Mouse (Mus musculus) forebrain, postnatal 0 days (tissue): ENCODE data around the gene Osbpl10. TPM values are rescaled to one million over a fixed set of nuclear protein-coding genes. Genes with fewer than 3 reads are reported as not detected.
"Not testable (repeated sequence)": the region's sequence is repeated elsewhere in the genome, so short reads cannot be mapped to it uniquely, and the experiment has no call there.

Experiments used
- ATAC-seq: fragments of 200-750 bp; cut with Nextera tagmentation; 2 replicates; pipeline ENCODE4 v1.8.0; 2017; ENCODE audit warnings: mild to moderate bottlenecking, moderate library complexity
- DNase-seq: peaks from one replicate; pipeline ENCODE4 v3.0.0-alpha.2; 2015
- H3K27ac ChIP-seq: fragments of 300-500 bp; sonication (generic); 2 replicates; pipeline ENCODE4 v1.5.1; 2014; ENCODE audit warnings: low read depth, mild to moderate bottlenecking, antibody characterized with exemption, low read length, moderate library complexity, mixed read lengths
- H3K27me3 ChIP-seq: fragments of 300-500 bp; sonication (generic); 2 replicates; pipeline ENCODE4 v1.6.1; 2014; ENCODE audit warnings: mild to moderate bottlenecking, low read length, mixed read lengths; ENCODE audit not compliant: insufficient read depth
- H3K36me3 ChIP-seq: fragments of 300-500 bp; sonication (generic); 2 replicates; pipeline ENCODE4 v1.6.1; 2014; ENCODE audit warnings: mild to moderate bottlenecking, moderate library complexity; ENCODE audit not compliant: insufficient read depth
- H3K4me1 ChIP-seq: fragments of 300-500 bp; sonication (generic); 2 replicates; pipeline ENCODE4 v1.6.1; 2014; ENCODE audit warnings: antibody characterized with exemption; ENCODE audit not compliant: insufficient read depth
- H3K4me2 ChIP-seq: fragments of 300-500 bp; sonication (generic); 2 replicates; pipeline ENCODE4 v1.6.1; 2014; ENCODE audit warnings: low read depth, mild to moderate bottlenecking, moderate library complexity
- H3K4me3 ChIP-seq: fragments of 300-500 bp; sonication (generic); 2 replicates; pipeline ENCODE4 v1.5.1; 2014; ENCODE audit warnings: low read depth, low read length, mixed read lengths
- H3K9ac ChIP-seq: fragments of 300-500 bp; sonication (generic); 2 replicates; pipeline ENCODE4 v1.6.1; 2014; ENCODE audit warnings: mild to moderate bottlenecking
- H3K9me3 ChIP-seq: fragments of 300-500 bp; sonication (generic); 2 replicates; pipeline ENCODE4 v1.6.1; 2016; ENCODE audit warnings: low read length
- CTCF ChIP-seq: sonication (generic); IDR thresholded peaks from 2 replicates; pipeline ENCODE4 v1.5.1; 2016; ENCODE audit warnings: antibody characterized with exemption, control low read depth, low read depth
- WGBS: fragments of 180-500 bp; shearing (Covaris S2); extraction: QIAGEN DNeasy Blood & Tissue Kit; methylation state at CpG from one replicate; pipeline ENCODE4 v1.1.7; 2014; 5-methylcytosine and 5-hydroxymethylcytosine counted together
- polyA plus RNA-seq: library from polyadenylated mRNA; unstranded; fragments of >200 nt; fragmentation: Nextera tagmentation; extraction: Ambion mirVana; gene quantifications from 2 replicates; pipeline ENCODE4 v1.2.1, GENCODE M21; 2015
- total RNA-seq: library from RNA; depleted of rRNA; stranded (reverse); fragments of >200 nt; gene quantifications from 2 replicates; pipeline ENCODE4 v1.2.3, GENCODE M21; 2014; rRNA removed

Gene Osbpl10
- total and polyA plus RNA-seq, 2 experiments from 2014 or later = 3.0 to 22.4 TPM

DNA sequence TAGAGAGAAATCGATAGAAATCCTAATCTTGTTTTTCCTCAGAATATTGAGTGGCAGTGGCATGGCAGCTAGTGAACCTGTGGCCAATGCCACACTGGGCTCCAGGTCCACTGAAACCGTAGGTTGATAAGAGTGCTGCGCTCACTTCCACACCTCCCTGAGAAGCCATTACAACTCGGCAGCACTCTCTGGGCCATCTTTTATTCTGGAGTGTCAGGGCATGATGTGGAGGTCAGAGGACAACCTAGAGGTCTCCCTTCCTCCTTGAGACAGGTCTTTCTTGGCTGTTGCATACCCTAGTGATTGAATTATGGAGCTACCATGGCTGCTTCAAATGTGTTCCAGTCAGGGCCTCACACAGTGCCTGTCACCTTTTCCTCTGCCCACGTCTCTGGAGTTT, 283.5 kb downstream of the Osbpl10 start:
- no peak for TF ChIP-seq CTCF
- WGBS = 84% methylated on average over 5 of the region's 5 CpGs
- no peak overlapping the region for H3K27ac ChIP-seq
- H3K4me1 ChIP-seq = no peaks in the 10 kb centered on the region
- H3K4me2 ChIP-seq = no peak overlapping the region
- H3K36me3 ChIP-seq = peaks cover 8% of the 10 kb centered on the region
- H3K9ac ChIP-seq = no peak overlapping the region
- no peaks in the 10 kb centered on the region for H3K27me3 ChIP-seq
- ATAC-seq = no peak
- no peaks in the 10 kb centered on the region for H3K9me3 ChIP-seq
- H3K4me3 ChIP-seq = no peak overlapping the region
- DNase-seq = no peak

DNA sequence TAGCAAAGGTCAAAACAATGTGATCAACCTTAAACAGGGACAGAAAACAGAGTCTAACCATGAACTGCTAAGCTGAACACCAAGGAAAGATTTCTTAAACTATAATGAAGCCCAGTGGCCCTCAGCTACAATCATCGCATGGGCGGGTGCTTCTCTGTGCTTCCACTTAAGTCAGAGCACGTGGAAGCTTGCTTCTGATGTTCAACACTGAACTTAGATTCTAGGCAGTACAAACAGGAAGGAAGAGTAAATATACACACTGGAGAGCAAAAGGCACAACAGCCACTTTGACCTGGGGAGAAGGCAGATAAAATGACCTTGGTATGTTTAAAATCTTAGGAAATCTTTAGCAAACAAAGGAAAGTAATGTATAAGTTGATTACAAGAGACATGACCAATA, 293.2 kb downstream of the Osbpl10 start:
- Histone ChIP-seq H3K4me2 (no peak overlapping the region), H3K36me3 (peaks cover 20% of the 10 kb centered on the region), H3K4me3 (no peak overlapping the region), H3K9me3 (no peaks in the 10 kb centered on the region), H3K27ac (no peak overlapping the region), H3K4me1 (no peaks in the 10 kb centered on the region), H3K9ac (no peak overlapping the region), H3K27me3 (no peaks in the 10 kb centered on the region)
- ATAC-seq (no peak), DNase-seq (no peak)
- no peak for TF ChIP-seq CTCF
- WGBS = 88% methylated on average over 3 of the region's 3 CpGs

DNA sequence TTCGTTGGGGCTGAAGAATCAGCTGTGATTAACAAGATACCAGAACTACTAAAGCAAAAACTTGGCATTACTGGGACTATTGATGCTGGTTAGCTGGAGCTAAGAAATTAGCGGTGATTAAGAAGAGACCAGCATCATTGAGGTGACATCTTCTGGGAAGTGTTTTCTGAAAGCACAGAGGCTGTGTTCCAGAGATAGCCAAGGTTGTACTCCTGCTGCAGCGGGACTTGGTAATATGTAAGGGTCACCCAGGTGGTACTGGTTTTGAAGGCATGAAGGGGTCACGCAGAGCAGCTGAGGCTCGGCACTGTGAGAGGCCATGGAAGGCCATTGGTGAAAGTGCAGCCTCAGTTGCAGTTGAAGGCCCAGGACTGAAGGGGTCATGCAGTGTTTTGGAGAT, 294.1 kb downstream of the Osbpl10 start:
- not testable (repeated sequence) for H3K9ac ChIP-seq, H3K27me3 ChIP-seq, H3K4me2 ChIP-seq, H3K9me3 ChIP-seq, DNase-seq, H3K4me3 ChIP-seq, ATAC-seq, H3K4me1 ChIP-seq, H3K27ac ChIP-seq
- H3K36me3 ChIP-seq = peaks cover 23% of the 10 kb centered on the region
- WGBS = 98% methylated on average over 2 of the region's 5 CpGs

DNA sequence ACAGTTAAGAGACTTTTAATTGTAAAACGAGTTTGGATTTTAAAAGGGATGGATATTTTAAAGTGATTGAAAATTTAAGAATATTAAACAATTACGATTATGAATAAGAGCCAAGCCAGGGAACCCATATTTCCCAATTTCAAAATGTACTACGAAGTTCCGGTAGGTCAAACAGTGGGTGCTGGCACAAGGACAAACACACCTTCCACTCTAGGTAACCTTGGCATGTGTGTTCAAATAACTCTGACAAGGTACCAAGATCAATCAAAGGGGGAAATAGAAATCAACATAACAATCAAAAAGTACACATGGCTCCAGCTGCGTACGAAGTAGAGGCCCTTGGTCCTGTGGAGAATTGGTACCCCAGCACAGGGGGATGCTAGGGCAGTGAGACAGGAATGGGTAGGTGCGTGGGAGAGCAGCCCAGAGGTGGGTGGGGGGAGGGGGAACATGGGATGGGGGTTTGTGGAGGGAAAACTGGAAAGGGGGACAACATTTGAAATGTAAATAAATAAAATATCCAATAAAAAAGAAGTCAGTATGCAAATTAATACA, 294.8 kb downstream of the Osbpl10 start:
- TF ChIP-seq CTCF = no peak
- DNase-seq (no peak), ATAC-seq (no peak)
- Histone ChIP-seq H3K27me3 (no peaks in the 10 kb centered on the region), H3K4me2 (no peak overlapping the region), H3K4me1 (no peaks in the 10 kb centered on the region), H3K9me3 (no peaks in the 10 kb centered on the region), H3K36me3 (peaks cover 26% of the 10 kb centered on the region), H3K4me3 (no peak overlapping the region), H3K27ac (no peak overlapping the region), H3K9ac (no peak overlapping the region)
- 97% methylated on average over 7 of the region's 7 CpGs for WGBS

DNA sequence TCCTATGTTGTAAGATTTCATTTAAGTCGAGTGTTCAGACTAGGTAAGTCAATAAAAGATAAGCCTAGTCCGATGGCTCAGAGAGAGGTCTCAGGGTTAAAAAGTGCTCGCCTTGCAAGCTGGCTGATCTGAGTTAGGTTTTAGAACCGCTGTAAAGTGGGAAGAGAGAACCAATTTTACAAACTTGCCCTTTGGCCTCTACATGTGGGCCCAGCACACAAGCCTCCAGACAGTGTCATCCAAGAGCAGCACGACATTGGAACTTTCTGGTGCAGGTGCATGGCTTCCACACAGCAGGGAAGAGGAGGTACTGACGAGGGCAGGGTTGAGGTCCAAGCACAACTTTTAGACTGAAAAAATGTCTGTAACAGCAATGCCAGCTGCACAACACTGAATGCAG, 296.4 kb downstream of the Osbpl10 start:
- no peak overlapping the region for H3K4me3 ChIP-seq
- H3K36me3 ChIP-seq = peaks cover 26% of the 10 kb centered on the region
- no peaks in the 10 kb centered on the region for H3K9me3 ChIP-seq
- 91% methylated on average over 6 of the region's 6 CpGs for WGBS
- H3K27me3 ChIP-seq = no peaks in the 10 kb centered on the region
- ATAC-seq (no peak), DNase-seq (no peak)
- no peak for TF ChIP-seq CTCF
- H3K4me2 ChIP-seq = no peak overlapping the region
- no peak overlapping the region for H3K27ac ChIP-seq
- no peak overlapping the region for H3K9ac ChIP-seq
- H3K4me1 ChIP-seq = no peaks in the 10 kb centered on the region

DNA sequence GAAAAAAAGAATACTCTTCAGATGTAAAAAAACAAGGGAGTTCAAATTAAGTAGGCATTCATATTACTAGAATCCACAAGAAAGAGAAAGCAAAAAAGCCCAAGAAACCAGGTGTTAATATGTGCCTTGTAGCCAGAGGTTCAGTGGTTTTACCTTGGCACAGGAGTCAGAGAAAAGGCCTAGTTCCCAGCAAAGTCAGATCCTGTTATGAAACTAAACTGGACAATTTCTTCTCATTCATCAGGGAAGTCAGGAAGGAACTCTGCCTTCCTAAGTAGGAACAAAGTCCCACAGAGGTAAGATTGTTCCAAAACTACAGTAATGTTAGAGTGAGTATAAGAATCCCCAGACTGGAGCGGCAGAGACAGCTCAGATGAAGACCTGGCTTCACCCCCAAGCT, 300.3 kb downstream of the Osbpl10 start:
- no peaks in the 10 kb centered on the region for H3K4me1 ChIP-seq
- H3K4me3 ChIP-seq = no peak overlapping the region
- ATAC-seq (no peak), DNase-seq (no peak)
- WGBS = 95% methylated on average over 1 of the region's 1 CpGs
- H3K4me2 ChIP-seq = no peak overlapping the region
- no peaks in the 10 kb centered on the region for H3K9me3 ChIP-seq
- TF ChIP-seq CTCF = no peak
- H3K27me3 ChIP-seq = no peaks in the 10 kb centered on the region
- H3K27ac ChIP-seq = no peak overlapping the region
- peaks cover 26% of the 10 kb centered on the region for H3K36me3 ChIP-seq
- no peak overlapping the region for H3K9ac ChIP-seq

Other genes with a start within 250 kb of the Osbpl10 start
- gene Cmtm6, start 247.5 kb upstream of the Osbpl10 start, total RNA-seq = 16.3 and 17.1 TPM in 2 replicates
- 19.5 and 22.7 TPM in 2 replicates for gene Cmtm6, start 247.5 kb upstream of the Osbpl10 start, polyA plus RNA-seq
- gene Cmtm7, start 196.7 kb upstream of the Osbpl10 start, total RNA-seq = 4.9 and 6.0 TPM in 2 replicates
- 9.5 and 11.6 TPM in 2 replicates for gene Cmtm7, start 196.7 kb upstream of the Osbpl10 start, polyA plus RNA-seq
- gene Cmtm8, start 134.4 kb upstream of the Osbpl10 start, total RNA-seq = 1.2 and 2.1 TPM in 2 replicates
- 6.0 and 6.2 TPM in 2 replicates for gene Cmtm8, start 134.4 kb upstream of the Osbpl10 start, polyA plus RNA-seq
- gene Gpd1l, start 44.6 kb upstream of the Osbpl10 start, total RNA-seq = 73.8 and 86.0 TPM in 2 replicates
- 45.1 and 47.0 TPM in 2 replicates for gene Gpd1l, start 44.6 kb upstream of the Osbpl10 start, polyA plus RNA-seq
- gene Rps27rt, start 4.2 kb downstream of the Osbpl10 start, total RNA-seq = 15.0 and 44.3 TPM in 2 replicates
- gene Rps27rt, start 4.2 kb downstream of the Osbpl10 start, polyA plus RNA-seq = 292 and 386 TPM in 2 replicates